Mouse (Mus musculus) kidney, postnatal 4 days (tissue): ENCODE measurements around the gene Schip1.
"Not testable (repeated sequence)": the region's sequence is repeated elsewhere in the genome, so short reads cannot be mapped to it uniquely, and the experiment has no call there.

Experiments
- DNase-seq, 2 experiments: peaks; one replicate each; pipeline ENCODE4 v3.0.0; 2021; ENCODE audit warnings: mixed read lengths in 2 of 2

Gene Schip1

DNA sequence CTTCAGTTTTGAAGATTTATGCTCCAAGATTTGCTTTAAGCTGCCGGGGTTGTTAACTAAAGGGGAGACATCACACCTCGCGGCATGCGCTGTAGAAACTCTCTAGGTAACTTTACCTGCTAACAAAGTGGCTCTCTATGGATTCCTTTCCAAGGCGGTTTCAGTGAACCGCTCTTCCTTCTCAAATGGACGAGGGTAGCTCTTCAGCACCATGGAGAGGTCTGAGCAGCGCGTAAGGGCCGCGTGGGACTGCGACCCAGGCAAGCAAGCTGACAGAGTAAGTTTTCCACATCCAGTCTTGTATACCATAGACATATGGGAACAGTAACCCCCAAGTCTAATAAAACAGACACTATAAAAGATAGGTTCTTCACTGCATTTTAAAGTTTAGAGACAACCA is at the start of gene Schip1:
TSS of gene Schip1 (plus strand) at position 72 of the 400 bp plus-strand sequence.
- peak; percentile 86 for DNase-seq

GRCm38 (mm10) chr3:68015786-68016185 is 48.8 kb upstream of the Schip1 start:
- DNase-seq = no peak

DNA sequence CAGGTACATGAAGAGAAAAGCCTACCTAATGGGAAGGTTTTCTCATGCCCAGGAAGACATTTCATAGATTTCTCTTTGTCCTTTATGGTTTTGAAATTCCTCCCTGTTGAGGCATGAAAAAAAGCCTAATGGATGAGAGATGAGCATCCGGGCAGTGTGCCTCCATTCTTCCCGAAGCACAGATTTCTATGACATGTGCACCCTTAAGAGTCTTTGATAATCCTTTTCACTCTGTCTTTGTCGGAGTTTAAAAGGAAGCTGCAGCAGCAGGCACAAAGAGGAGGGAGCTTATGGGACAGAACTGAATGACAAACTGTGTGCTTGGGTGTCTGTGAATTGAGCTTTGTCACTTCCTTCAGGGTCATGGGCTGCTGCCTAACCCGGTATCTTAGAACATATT is 45.2 kb upstream of the Schip1 start:
- DNase-seq = no peak

- DNase-seq = no peak
These were observed 28.5 kb upstream of the Schip1 start for GRCm38 (mm10) chr3:68036097-68036496.

DNA sequence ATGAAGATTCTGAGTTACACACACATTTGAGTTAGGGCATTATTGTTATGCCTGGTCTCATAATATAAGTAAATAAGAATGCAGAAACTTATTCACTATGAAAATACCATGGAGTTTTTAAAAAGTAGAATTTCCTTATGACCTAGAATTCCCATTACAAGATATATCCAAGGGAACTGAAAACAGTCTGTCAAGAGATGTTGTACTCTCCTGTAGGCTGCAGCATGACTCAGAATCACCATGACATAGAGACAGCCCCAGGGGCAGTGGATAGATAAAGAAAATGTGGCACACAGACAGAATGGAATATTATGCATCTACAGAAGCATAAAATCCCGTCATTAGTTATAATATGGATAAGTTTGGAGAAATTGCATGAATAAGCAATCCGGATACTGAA is 21.7 kb upstream of the Schip1 start:
- DNase-seq = no peak

GRCm38 (mm10) chr3:68045475-68046416 is 18.9 kb upstream of the Schip1 start:
- peak; percentile 34 to 57 for DNase-seq

- peak; percentile 16 to 21 for DNase-seq
These were observed 11.1 kb upstream of the Schip1 start for GRCm38 (mm10) chr3:68053538-68053937.

GRCm38 (mm10) chr3:68055071-68055470 is 9.5 kb upstream of the Schip1 start:
- no peak for DNase-seq

- peak; percentile 87 to 89 for DNase-seq
These were observed 8.0 kb upstream of the Schip1 start for GRCm38 (mm10) chr3:68056373-68057275.

DNA sequence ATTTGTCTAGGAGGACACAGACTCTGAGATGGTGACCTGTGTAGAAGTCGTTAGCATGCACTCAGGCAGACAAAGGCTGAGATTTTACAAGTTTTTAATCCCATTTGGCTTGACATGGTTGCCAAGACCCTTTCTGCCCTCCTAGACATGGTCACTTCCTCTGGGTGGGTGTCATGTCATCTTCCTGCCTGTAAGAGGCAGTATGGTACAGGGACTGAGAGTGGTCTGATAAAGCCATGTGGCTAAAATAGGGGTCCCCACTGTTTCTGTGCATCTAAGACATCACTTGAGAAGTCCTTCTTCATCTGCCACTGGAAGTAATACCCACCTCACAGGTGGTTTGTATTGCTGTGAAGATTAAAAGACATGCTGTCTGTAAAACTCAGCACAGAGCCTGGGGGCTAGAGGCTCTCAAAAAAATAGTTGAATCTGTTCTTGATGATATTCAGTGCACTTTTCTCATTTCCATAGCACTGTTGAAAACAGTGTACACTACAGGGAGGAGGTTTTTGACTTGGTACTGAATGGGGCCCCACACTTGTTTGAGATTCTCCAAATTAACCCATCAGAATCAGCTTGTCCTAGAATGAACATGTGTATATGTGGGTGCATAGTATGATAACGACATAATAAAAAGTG is 5.3 kb upstream of the Schip1 start:
- peak; percentile 46 to 54 for DNase-seq

GRCm38 (mm10) chr3:68071395-68072386 is 7.1 kb downstream of the Schip1 start:
- peak in 1 of 2 experiments; percentile 9 for DNase-seq

DNA sequence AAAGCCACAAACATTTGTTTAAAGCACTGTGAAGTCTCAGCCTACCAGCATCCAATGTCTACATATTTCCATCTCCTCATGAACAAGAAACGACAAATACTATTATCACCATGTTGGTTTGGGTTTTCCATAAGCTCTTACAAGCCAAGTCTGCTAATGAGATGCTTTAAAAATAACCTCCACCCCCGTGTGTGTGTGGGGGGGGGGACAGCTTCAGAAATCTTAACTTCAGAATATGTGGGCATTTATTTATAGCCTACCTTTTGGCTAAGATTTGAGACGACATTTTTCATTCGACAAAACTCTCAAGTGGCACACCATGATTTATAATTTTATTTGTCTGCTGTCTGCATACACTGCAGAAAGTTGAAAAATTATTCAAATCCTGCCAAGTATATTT is 12.8 kb downstream of the Schip1 start:
- no peak for DNase-seq

DNA sequence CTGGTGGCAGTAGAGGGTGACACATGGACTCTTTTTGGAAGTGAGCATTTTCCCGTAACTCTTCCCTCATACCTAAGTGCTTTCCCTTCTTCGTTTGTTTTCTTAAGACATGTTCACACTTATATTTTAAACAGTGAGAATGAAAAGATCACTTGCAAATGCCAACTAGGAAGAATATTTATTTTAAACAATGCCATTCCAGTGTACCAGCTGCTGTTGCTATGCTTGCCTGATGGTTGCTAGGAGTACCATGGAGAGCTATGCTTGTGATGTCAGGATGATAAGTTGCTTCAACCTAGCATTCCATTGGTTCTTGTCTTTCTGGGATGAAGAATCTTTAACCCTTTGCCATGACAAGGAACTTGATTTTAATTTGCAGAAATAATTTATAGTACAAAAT is 20.4 kb downstream of the Schip1 start:
- DNase-seq = no peak

DNA sequence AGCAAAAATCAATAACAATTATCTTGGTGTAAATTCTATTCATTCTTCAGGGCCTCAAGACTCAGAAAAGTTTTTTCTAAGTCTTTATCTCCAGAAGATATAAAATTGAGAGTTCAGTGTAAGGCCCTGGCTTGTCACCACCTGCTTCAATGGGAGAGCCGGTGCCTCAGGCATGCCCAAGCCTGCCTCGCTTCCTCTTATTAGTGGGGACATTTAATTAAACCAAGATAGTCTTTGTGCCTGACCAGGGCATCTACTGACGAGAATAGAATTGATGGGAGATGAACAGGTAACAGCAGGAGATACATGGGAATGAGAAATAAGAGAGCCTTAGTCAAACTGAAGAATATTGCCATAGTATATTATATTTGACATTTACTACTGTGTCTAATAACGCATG is 27.5 kb downstream of the Schip1 start:
- no peak for DNase-seq

- no peak for DNase-seq
These were observed 32.3 kb downstream of the Schip1 start for GRCm38 (mm10) chr3:68096724-68097431.

- not testable (repeated sequence) for DNase-seq
These were observed 35.0 kb downstream of the Schip1 start for GRCm38 (mm10) chr3:68099561-68099960.

- no peak for DNase-seq
These were observed 36.7 kb downstream of the Schip1 start for GRCm38 (mm10) chr3:68101343-68101742.

GRCm38 (mm10) chr3:68105081-68105685 is 40.6 kb downstream of the Schip1 start:
- no peak for DNase-seq

DNA sequence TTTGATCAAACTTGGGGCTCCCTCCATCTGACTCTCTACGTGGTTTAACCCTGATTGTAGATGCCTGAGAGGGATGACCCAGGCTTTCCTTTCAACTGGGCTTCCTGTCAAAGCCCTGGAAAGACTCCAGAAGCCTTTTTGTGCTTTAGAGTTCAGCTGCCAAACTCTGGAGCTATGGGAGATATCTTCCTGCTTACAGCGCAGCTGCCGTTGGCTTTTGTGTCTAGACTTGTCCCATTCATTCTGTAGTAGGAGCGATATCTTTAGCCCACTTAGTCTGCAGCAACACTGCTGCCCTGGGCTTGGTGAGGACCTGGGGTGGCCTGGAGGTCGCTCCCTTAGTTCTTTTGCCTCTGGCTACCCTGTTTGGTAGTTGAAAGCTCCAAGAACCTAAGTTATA is 56.7 kb downstream of the Schip1 start:
- DNase-seq = peak; percentile 2 to 3

DNA sequence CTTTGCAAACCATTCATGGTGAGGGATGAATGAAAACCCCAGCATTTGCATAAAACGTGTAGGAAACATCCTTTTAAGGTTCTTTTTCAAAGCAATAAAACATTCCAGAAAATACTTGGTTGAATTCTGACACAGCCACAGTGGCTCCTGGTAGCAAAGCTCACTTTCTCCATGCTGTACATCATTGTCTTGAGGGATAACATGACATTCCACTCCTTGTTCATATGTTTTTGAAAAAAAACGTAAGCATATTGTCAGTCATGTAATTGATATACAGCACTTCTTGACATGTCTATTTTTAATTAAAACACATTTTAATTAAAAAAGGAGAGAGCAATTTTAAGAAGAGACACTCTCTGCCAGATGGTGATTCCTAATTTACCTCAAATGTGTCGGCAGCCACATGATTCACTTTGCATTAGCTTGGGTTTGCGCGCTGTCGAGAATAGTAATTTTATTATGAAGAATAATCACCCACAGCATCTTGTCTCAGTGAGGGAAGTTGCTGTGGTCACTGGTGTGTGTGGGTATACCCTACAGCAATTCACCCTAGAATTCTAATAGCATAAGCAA is 61.8 kb downstream of the Schip1 start:
- no peak for DNase-seq
